Mouse (Mus musculus) stomach, postnatal 0 days (tissue): ENCODE measurements around the gene Commd1.
A peak's percentile ranks its signal among the peaks of the same experiment; 100 is the strongest.

Experiments used
- CTCF ChIP-seq: IDR thresholded peaks from 2 replicates; pipeline ENCODE4 v1.5.1; 2016; ENCODE audit warnings: antibody characterized with exemption, low read depth, mild to moderate bottlenecking, moderate library complexity
- EP300 ChIP-seq: optimal IDR thresholded peaks from 2 replicates; pipeline ENCODE3; 2016; ENCODE audit warnings: antibody characterized with exemption

GRCm38 (mm10) chr11:22987357-22987756, 5.2 kb upstream of the Commd1 start:
- no peak for TF ChIP-seq EP300
- TF ChIP-seq CTCF, result peak; percentile 93
